Mouse (Mus musculus) 3T3-L1 (cell line): ENCODE data around the gene Lrrc8d.
"Not testable (repeated sequence)": the region's sequence is repeated elsewhere in the genome, so short reads cannot be mapped to it uniquely, and the experiment has no call there.

Source experiments
- DNase-seq: peaks from one replicate; pipeline ENCODE4 v3.0.0-alpha.2; 2015; ENCODE audit warnings: low read depth, low spot score

Lrrc8d gene

DNA sequence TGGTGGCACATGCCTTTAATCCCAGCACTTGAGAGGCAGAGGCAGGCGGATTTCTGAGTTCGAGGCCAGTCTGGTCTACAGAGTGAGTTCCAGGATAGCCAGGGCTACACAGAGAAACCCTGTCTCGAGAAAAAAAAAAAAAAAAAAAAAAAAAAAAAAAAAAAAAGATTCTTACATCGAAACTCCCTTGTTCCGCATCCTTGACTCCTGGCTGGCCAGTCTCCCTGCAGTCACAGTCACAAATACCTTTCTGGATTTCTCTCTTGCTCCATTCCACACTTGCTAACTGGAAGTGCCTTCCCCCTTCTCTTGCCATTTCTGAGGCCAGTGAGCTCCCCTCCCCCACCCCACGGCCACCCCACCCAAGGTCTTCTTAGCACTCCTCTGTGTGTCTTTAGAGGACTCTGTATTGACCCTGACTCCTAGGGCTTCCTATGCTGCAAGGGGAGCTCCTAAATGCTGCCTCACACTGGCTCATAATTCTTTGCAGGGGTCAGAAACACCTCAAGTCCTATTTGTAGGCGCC lies 13.9 kb upstream of the Lrrc8d start:
- DNase-seq: not testable (repeated sequence)

DNA sequence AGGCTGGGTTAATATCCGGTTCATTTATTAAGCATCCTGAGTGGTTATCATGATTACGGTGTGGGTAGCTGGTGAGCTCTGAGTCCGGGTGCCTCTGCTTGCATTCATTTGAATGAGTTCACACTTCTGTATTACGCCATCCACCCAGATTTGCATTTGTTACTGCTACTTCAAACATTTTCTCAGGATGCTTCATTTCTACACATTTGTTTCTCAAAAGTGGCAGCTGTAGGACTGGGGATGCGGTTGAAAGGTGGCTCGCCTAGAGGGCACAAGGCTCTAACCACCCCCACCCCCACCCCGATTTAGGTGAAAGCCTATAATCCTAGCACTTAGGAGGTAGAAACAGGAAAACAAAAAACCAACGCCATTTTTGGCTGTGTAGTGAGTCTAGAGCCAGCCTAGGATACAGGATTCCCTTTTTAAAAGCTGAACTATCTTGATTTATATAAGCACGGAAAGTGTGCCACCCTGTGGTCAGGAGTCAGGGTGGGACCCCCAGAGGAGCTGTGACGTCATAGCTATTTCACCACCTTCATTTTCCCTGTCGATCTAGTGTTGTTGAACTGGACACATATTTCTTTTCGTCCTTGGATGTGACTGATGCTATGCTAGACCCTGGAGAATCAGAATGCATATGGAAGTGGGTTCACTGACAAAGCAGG lies 13.3 kb upstream of the Lrrc8d start:
- no peak for DNase-seq

DNA sequence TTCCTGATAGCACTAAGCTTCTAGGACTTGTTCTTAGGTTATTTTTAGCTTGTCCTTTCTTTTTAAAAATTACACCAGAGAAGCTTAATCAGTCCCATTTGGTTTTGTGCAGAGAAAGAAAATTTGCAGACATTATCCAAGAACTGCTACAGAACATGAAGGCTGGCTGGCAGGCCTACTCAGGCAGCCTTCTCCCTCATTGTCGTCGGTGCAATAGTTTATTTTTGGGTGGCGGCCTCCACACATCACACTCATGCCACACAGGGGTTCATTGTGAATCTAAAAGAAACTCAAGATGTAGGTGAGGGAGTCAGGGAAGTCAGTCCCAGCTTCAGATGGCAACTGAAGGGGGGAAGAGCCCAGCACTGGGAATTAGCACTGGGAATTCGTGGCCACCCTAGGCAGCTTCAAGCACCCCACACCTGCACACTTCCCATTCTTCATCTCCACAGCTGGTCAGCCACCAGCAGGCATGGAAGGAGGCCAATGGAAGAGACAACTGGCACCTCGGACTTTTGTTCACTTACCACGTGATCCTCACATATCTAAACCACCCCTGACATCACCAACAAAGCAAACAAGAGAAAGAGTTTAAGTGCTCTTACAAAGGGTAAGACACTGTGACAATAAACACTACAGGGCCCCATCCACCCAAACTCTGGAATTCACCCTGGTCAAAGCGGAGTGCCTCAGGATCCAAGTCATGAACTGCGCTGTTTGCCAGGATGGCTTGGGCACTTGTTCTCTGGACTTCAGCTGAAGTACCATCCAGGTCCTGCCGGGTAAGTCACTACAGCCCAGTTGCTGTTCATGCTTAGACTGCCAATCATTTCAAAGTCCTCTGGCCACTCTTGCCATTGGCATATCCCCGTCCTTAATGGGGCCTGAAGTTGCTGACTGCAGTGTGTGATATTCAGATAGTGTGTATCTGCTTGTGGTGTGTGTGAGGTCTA lies 9.0 kb upstream of the Lrrc8d start:
- DNase-seq: no peak

DNA sequence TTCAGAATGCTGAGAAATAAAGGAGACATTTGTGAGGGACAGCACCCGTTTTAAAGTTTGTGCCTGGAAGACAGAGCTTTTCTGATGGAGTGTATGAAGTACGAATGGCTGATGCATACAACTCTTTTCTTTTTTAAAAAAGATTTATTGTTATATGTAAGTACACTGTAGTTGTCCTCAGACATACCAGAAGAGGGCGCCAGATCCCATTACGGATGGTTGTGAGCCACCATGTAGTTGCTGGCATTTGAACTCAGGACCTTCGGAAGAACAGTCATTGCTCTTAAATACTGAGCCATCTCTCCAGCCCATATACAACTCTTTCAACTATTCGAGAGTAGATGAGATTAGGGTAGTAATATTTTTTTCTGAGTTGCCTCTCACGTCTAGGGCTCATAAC lies 8.1 kb upstream of the Lrrc8d start:
- DNase-seq: peak; percentile 29

DNA sequence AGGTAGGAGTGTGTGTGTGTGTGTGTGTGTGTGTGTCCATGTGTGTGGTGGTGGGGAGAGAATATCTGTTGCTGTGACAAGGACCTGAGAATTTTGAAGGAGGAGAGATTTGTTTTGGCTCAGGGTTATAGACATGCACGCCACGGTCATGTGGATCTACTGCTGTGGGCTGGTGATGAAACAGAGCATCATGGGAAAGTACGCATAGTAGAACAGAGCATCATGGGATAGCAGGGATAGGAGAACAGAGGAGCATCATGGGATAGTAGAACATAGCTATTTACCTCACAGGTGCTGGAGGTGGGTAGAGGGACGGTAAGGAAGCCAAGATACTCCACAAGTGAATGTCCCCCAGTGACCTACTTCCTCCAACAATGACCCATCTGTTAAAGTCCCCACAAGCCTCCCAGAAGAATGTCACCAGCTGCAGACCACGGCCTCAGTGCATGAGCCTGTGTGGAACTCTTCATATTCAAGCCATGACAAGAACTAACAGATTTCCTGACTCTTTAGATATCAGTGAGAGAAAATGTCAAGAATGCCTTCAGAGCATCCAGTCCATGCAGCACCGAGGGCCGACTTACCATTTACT lies 5.3 kb upstream of the Lrrc8d start:
- no peak for DNase-seq

DNA sequence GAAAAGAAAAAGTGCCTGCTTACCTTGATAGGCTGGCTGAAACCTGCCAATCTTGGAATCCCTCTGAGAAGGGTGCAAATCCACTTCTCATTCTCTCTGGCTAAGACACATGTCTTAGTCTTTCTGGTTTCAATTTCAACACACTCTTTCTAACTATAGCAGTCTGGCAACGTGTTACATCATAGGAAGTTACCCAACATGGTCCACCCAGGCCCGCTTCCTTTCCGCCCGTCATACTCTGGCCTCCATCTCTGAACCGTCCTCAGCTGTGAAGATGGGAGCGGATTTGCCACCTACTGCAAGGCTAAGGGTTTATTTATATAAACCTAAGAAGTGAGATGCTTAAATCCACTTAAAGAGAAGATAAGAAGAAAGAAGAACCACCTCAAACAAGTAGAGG lies 3.7 kb upstream of the Lrrc8d start:
- DNase-seq: no peak

DNA sequence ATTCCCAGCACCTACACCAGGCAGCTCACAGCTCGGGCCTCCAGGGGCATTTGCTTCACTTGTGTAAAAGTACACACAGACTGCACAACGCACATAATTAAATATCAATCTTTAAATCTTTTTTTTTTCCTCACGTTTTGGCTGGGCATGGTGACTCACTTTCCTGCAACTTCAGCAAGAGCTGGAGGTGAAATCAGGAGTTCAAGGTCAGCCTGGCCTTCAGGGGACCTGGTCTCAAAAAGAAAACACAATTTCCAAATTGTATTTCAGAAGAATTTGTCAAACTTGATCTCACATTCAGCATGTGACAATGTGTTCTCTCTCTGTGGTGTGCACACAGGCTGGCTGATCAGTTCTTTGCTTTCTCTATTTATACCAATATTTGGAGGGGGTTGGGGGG lies 1.9 kb upstream of the Lrrc8d start:
- no peak for DNase-seq

DNA sequence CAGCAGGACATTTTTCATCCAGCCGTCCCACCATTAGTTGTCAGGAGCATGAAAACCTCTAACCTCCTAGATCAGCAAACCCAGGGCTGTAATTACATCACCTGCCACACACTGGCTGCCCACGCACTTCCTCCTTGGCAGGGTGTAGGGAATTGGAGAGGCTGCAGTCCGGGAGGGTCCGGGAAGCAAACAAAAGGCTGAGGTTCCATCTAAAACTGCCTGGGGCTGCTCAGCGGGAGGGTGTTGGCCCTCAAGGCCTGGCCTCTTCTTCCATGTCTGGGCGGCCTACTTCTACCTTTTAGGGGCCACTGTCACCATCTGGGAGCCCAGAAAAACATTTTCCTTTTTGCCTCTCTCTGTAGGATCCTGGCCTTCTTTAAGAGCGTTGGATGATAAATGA lies 1.1 kb upstream of the Lrrc8d start:
- peak; percentile 27 for DNase-seq

DNA sequence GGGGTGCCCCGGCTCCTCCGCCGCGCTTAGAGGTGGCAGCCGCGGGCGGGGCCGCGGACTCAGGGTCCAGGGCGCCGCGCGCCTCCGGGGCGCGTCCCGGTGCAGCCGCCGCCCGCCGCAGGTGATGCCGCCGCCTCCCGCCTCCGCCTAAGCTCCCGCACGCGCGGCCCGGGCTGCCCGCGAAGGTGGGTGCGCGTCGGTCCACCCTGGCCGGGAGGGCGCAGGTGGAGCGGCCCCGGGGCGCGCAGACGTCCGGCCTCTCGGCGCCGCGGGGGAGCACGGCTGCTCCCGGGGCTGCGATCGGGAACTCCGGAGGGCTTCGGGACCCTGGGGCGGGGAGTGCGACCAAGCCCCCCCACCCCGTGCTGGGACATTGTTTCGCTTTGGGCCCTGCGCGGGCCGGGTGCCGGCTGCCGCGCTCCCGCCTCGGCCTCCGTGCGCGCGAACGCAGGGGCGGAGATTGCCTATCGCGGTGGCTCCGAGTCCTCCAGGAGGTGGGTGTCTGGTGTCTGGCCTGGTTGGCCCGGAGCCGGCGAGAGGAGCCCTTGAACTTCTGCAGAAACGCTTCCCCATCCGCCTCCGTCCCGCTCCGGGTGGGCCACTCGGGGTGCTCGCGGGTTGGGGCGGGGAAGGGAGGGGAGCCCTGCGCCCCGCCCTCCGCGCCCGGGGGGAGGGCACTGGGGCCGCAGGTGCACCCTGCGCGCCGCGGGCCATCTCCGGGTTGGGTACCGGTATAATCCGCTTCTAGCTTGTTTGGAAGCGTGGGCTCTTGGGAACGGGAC lies 492 bp downstream of the Lrrc8d start:
- DNase-seq: peak; percentile 61

DNA sequence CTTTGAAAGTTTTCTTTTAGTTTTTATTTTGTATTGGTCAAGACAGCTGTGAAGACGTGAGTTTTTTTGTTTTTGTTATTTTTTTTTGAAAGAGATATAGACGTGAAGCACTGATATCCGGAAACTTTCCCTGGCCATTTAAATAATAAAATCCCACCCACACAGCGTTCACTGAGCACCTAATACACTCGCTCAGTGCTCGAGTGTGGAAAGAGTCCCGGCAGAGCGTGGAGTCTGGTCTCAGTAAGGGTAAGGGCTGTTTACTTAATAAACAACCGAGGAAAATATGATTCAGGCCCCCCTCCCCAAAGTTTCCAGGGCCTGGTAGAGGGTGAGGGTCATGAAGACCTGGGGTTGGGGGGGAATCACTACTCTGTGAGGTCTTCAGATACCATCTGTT lies 1.6 kb downstream of the Lrrc8d start:
- DNase-seq: no peak

DNA sequence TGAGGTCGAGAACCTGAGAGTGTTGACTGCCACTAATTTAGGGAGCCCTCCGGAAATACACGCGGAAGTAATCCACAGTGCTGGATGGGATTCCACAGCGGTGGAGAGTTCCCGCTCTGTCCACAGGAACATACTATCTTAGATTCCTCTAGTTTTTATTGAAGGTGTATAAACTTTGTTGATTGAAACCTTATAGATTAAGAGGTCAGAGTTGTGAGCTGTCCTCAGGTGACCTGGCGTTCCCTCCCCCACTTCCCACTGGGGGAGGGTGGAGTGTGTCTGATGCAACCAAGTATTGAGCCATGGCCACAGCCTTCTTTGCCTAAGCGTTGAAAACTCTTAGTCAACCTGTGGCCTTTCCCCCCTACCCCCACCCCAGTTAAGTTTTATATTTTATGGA lies 2.1 kb downstream of the Lrrc8d start:
- DNase-seq: no peak

DNA sequence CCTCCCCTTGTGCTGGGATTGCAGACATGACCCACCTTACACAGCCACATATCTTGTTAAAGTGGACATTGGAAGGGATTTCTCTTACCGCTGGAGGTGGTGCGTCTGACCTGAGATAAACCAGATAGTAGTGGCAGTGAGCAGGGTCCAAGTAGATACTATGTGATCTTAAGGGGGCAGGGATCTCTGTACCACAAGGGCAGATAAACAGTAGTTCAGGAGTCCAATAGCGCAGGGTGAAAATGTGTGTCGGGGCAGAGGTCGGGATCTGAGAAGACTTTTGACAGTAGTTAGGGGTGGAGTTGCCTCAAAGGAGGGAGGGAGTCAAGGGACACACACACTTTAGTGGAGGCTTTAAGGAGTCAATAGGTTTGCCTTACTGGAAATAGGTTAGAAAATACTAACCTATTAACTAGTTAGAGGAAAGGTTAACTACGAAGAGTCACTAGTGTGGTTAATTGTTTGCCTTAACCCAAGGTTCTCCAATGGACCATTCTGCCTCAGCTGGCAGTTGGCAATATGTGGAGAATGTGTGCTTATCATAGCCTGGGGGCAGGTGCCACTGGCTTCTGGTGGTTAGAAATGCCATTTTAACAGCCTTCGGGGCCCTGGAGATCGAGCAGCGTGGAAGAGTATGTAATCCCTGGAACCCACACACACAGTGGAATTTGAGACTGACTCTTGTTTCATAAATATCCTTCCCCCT lies 3.0 kb downstream of the Lrrc8d start:
- no peak for DNase-seq

DNA sequence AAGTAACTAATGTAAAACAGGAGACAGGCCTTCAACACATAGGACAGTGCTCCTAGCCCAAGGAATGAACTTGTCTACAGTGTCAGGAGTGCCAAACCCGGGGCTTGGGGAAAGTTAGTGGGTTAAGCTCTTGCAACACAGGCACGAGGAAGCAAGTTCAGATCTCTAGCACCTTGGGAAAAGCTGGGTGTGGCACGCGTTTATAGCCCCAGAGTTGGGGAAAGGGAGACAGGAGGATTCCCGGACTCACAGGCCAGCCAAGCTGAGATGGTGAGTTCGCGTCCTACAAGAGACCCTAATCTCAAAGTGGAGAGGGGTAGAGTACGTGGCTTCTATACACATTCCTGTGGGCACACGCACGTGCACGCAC lies 3.5 kb downstream of the Lrrc8d start:
- no peak for DNase-seq

DNA sequence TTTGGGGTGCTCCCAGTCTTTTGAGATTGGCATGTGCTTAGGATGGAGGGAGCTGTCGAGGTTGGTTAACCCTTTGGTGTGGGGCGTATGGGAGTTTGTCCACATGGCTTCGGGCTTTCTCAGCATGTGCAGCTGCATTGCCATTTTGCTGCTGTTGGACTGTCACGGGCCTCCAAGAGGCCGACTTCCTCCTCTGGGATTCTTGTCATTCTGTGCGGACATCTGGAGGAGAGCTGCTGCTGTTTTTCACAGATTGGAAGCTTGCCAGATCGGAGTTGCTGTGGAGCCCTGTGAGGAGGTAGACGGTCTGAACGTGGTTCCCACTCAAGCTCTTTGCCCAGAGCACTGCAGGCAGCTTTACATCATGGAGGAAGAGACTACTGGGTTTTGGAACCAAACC lies 4.8 kb downstream of the Lrrc8d start:
- DNase-seq: no peak

DNA sequence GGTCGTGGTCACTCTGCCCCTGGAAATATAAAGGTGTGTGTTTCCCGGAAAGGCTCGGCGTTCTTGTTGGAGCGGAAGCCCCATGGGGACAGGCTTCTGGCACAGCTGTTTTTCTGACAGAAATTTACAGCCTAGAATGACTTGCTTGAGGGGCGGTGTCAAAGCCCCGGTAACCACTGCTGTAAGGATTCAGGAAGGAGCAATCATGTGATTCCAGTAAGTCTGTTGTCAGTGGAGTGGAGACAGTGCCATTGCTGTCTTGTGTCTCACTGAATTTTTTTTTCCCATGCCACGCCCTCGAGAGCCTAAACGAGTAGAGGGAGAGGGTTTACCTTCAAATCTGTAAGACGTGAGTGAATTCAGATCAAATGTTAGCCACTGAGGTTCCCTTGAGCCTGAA lies 6.9 kb downstream of the Lrrc8d start:
- no peak for DNase-seq

DNA sequence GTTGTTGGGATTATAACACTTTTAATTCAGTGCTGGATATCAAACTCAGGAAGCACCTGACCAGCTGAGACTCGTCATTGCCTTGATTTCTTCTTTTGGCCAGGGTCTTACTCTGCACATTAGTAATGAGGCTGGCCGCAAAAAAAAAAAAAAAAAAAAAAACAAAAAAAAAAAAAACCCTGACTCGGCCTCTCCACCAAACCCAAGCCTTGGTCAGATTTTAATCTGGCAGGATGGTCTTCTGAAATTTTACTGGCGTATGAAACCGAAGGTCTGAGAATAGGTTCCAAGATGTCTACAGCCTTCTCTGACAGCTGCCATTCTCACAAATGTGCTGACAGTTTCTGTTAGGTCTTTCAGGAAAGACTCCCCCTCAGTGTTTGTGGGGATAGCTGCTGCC lies 8.5 kb downstream of the Lrrc8d start:
- no peak for DNase-seq

DNA sequence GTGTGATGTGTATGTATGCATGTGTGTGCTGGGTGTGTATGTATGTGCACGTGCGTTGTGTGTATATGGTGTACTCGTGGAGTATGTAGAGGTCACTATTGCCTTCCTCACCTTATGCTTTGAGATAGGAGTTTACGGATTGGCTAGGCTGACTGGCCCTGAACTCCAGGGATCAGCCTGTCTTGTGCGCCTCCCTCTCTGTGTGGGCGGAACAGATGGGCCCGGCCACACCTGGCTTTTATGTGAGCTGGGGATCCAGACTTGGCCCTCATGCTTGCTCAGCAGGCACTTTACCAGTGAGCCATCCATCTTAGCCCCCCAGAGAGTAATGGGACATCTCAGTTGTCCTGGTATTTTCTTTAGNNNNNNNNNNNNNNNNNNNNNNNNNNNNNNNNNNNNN lies 10.7 kb downstream of the Lrrc8d start:
- DNase-seq: no peak

DNA sequence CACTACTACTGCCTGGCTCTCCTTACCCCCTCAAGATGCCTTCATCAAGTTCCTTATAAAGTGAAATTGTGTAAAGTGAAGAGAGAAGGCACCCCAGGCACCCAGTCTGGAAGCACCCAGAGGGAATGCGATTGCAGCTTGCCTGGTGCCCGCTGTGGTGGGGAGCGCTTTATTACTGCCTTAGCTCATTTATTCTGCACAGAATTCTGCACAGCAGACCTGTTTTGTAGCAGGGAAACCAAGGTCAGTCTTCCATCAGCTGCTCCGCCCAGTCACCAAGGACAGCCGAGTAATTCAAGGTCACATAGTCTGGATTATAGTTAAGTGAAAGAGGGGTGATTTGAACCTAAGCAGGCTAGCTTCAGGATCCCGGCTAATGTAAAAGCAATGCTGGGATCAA lies 14.7 kb downstream of the Lrrc8d start:
- DNase-seq: no peak

DNA sequence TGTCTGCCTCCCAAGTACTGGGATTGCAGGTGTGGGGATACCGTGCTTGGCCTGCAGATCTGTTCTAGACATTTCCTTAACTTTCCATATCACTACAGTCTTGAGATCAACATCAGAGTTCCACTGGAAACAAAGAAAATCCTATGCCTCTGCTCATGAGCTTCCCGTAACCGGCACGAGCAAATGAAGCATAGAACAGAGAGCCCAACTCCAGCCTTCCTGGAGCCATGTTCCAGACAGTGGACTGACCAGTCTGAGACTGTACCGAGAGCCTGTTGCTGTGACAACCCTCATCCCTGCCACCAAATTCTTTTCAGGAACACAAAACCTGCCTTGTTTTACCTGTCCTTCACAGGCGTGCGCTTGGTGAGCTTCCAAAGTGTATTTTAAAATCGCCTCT lies 15.3 kb downstream of the Lrrc8d start:
- no peak for DNase-seq

DNA sequence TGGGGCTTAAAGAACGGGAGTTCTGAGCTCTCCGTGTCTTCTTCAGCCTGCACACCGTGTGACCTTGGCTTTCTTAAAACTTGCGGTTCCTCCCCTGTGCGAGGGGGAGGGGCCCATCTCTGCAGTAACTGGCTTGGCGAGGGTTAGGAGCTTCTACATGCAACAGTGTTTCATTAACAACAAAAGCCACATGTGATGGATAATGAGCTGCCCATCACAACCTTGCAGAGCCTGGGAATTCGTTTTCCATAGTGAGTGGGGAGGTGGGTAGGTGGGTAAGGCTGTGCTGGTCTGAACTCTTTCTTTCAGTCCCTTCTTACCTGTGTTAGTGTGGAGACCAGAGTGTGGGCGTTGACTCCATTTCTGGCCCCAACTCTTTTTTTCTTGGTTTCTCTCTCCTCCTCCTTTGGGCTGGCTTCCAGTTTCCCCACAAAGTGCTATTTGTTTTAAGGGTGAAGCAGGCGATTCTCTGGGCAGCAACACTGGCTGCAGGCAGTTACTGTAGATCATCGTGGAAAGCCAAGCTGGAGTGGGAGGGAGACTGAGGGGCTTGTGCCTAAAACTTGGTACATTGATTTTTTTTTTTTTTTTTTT lies 15.9 kb downstream of the Lrrc8d start:
- peak; percentile 29 for DNase-seq

DNA sequence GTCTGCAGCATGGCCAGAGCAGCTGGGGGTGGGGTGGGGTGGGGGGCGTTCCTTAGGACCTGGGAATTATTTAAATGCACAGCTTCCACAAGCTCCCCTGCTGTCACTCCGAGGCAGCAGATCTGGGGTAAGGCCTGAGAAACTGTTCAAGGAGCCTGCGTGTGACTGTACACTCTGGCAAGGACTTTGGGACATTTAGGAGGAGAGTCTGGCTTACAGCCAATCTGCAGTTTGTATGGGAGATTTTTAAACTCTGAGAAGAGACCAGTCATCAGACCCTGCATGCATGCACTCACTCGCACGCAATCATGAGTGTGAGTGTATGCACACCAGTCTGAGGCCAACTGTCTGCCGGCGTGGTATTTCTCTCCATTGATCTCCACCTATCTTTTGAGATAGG lies 17.5 kb downstream of the Lrrc8d start:
- DNase-seq: no peak
